Mouse (Mus musculus) left cerebral cortex, adult 2 months (tissue): ENCODE measurements at regions not wholly inside any gene's neighbourhood (a gene's known extent, or its start where the extent isn't known, plus 50 kb on each side); places are given as distances from the start of the nearest gene placed in this dataset.

Source experiments
- DNase-seq, 2 experiments: peaks; one replicate each; pipeline ENCODE4 v3.0.0; 2021 to 2022; ENCODE audit warnings: low spot score in 2 of 2, mixed read lengths in 1 of 2; ENCODE audit errors: extremely low spot score in 1 of 2
- H3K27ac ChIP-seq: fragments of 200-600 bp; 2 replicates; pipeline ENCODE4 v1.8.1; 2022
- H3K4me3 ChIP-seq: fragments of 200-600 bp; 2 replicates; pipeline ENCODE4 v1.8.1; 2022
- CTCF ChIP-seq: fragments of 200-600 bp; IDR thresholded peaks from 2 replicates; pipeline ENCODE4 v1.8.1; 2022; ENCODE audit warnings: antibody characterized with exemption, mild to moderate bottlenecking, moderate library complexity
- intact Hi-C: fragments of 180-260 bp; cut with DNase I; formaldehyde crosslinking; loops from one replicate; pipeline ENCODE4 v1.15.1; 2025

- H3K27ac ChIP-seq = no peak overlapping the region
- no peak for DNase-seq
- TF ChIP-seq CTCF = no peak
- intact Hi-C loops = no loop called here
- no peak overlapping the region for H3K4me3 ChIP-seq
Observed at GRCm38 (mm10) chr13:115308586-115308985, 206.8 kb upstream of the Itga1 start.

GRCm38 (mm10) chr13:115287371-115287770 is 185.6 kb upstream of the Itga1 start:
- Histone ChIP-seq H3K27ac (no peak overlapping the region), H3K4me3 (no peak overlapping the region)
- TF ChIP-seq CTCF = peak; percentile 59
- DNase-seq = no peak
- intact Hi-C loops = loop anchor here (1.0 kb wide), 1 partner anchor 1425 kb away; no protein-coding TSS in a partner anchor

GRCm38 (mm10) chr13:115266164-115266563 is 164.4 kb upstream of the Itga1 start:
- H3K27ac ChIP-seq = no peak overlapping the region
- DNase-seq = no peak
- TF ChIP-seq CTCF = no peak
- H3K4me3 ChIP-seq = no peak overlapping the region
- intact Hi-C loops = no loop called here

- Histone ChIP-seq H3K4me3 (no peak overlapping the region), H3K27ac (no peak overlapping the region)
- DNase-seq = no peak
- TF ChIP-seq CTCF = no peak
- intact Hi-C loops = no loop called here
Observed at GRCm38 (mm10) chr13:115257345-115257744, 155.6 kb upstream of the Itga1 start.

GRCm38 (mm10) chr13:115252541-115252940 is 150.8 kb upstream of the Itga1 start:
- intact Hi-C loops = no loop called here

GRCm38 (mm10) chr13:115231981-115232380 is 130.2 kb upstream of the Itga1 start:
- intact Hi-C loops = no loop called here
- no peak for TF ChIP-seq CTCF
- DNase-seq = no peak
- H3K4me3 ChIP-seq = no peak overlapping the region
- no peak overlapping the region for H3K27ac ChIP-seq

More at GRCm38 (mm10) chr13:115252541-115252940, 150.8 kb upstream of the Itga1 start:
- Histone ChIP-seq H3K27ac (no peak overlapping the region), H3K4me3 (no peak overlapping the region)
- TF ChIP-seq CTCF = no peak
- no peak for DNase-seq

GRCm38 (mm10) chr13:115230494-115230893 is 128.7 kb upstream of the Itga1 start:
- Histone ChIP-seq H3K4me3 (no peak overlapping the region), H3K27ac (no peak overlapping the region)
- intact Hi-C loops = loop anchor here (1.0 kb wide), 1 partner anchor 1484 kb away; no protein-coding TSS in a partner anchor
- peak; percentile 29 to 47 for DNase-seq
- TF ChIP-seq CTCF = peak; percentile 81

- intact Hi-C loops = no loop called here
- TF ChIP-seq CTCF = no peak
- H3K27ac ChIP-seq = no peak overlapping the region
- no peak overlapping the region for H3K4me3 ChIP-seq
- DNase-seq = no peak
Observed at GRCm38 (mm10) chr13:115226824-115227223, 125.1 kb upstream of the Itga1 start.

GRCm38 (mm10) chr13:115219701-115220100 is 117.9 kb upstream of the Itga1 start:
- no peak overlapping the region for H3K27ac ChIP-seq
- TF ChIP-seq CTCF = peak; percentile 19; the same call in 1 of the 2 replicates
- intact Hi-C loops = loop anchor here (5.0 kb wide), 1 partner anchor 237 kb away; no protein-coding TSS in a partner anchor
- DNase-seq = no peak
- H3K4me3 ChIP-seq = no peak overlapping the region

GRCm38 (mm10) chr13:115211285-115211684 is 109.5 kb upstream of the Itga1 start:
- H3K27ac ChIP-seq = no peak overlapping the region
- DNase-seq = no peak
- H3K4me3 ChIP-seq = no peak overlapping the region
- TF ChIP-seq CTCF = no peak
- intact Hi-C loops = no loop called here

- TF ChIP-seq CTCF = no peak
- intact Hi-C loops = no loop called here
- DNase-seq = no peak
- Histone ChIP-seq H3K27ac (no peak overlapping the region), H3K4me3 (no peak overlapping the region)
Observed at GRCm38 (mm10) chr13:115210643-115211208, 109.0 kb upstream of the Itga1 start.

GRCm38 (mm10) chr13:115209402-115210192 is 107.8 kb upstream of the Itga1 start:
- no peak overlapping the region for H3K4me3 ChIP-seq
- intact Hi-C loops = no loop called here
- no peak for DNase-seq
- no peak overlapping the region for H3K27ac ChIP-seq
- TF ChIP-seq CTCF = no peak

- DNase-seq = no peak
- no peak overlapping the region for H3K27ac ChIP-seq
- intact Hi-C loops = no loop called here
Observed at GRCm38 (mm10) chr13:115206723-115207122, 105.0 kb upstream of the Itga1 start.

More at GRCm38 (mm10) chr13:115206723-115207122, 105.0 kb upstream of the Itga1 start:
- TF ChIP-seq CTCF = no peak
- no peak overlapping the region for H3K4me3 ChIP-seq
